Mouse (Mus musculus) spleen, adult 2 months (tissue): ENCODE data around the gene Epgn.

Experiments used
- CTCF ChIP-seq: fragments of 200-500 bp; IDR thresholded peaks from 2 replicates; pipeline ENCODE4 v1.5.1; 2011; ENCODE audit warnings: mild to moderate bottlenecking, inconsistent platforms; ENCODE audit not compliant: insufficient read depth, insufficient read length, insufficient replicate concordance; ENCODE audit errors: extremely low read depth
- POLR2A ChIP-seq: fragments of 200-500 bp; IDR thresholded peaks from 2 replicates; pipeline ENCODE4 v1.6.1; 2011; ENCODE audit warnings: low read depth, low read length, inconsistent platforms

- TF ChIP-seq CTCF (no peak), POLR2A (no peak)
Measured at GRCm38 (mm10) chr5:91074026-91074425, 46.8 kb downstream of the Epgn start.
